Mouse (Mus musculus) liver, embryonic 16.5 days (tissue): Measurements from ENCODE around the gene Ddx54. TPM values are rescaled to one million over a fixed set of nuclear protein-coding genes. Genes with fewer than 3 reads are reported as not detected.

Experiments
- ATAC-seq: fragments of 200-750 bp; cut with Nextera tagmentation; 2 replicates; pipeline ENCODE4 v1.8.0; 2017; ENCODE audit warnings: low read depth, mild to moderate bottlenecking, moderate number of reproducible peaks, moderate library complexity
- H3K27ac ChIP-seq: fragments of 300-500 bp; sonication (generic); 2 replicates; pipeline ENCODE4 v1.5.1; 2014; ENCODE audit warnings: mild to moderate bottlenecking, low read length
- H3K27me3 ChIP-seq: fragments of 300-500 bp; sonication (generic); 2 replicates; pipeline ENCODE4 v1.6.1; 2014; ENCODE audit warnings: low read depth, low read length, mixed read lengths; ENCODE audit not compliant: control insufficient read depth, insufficient read depth
- H3K36me3 ChIP-seq: fragments of 300-500 bp; sonication (generic); 2 replicates; pipeline ENCODE4 v1.6.1; 2014; ENCODE audit warnings: mild to moderate bottlenecking; ENCODE audit not compliant: control insufficient read depth, insufficient read depth
- H3K4me1 ChIP-seq: fragments of 300-500 bp; sonication (generic); 2 replicates; pipeline ENCODE4 v1.6.1; 2014; ENCODE audit warnings: low read depth, low read length, mixed read lengths; ENCODE audit not compliant: control insufficient read depth
- H3K4me2 ChIP-seq: fragments of 300-500 bp; sonication (generic); 2 replicates; pipeline ENCODE4 v1.6.1; 2014; ENCODE audit warnings: low read depth, low read length, mixed read lengths
- H3K4me3 ChIP-seq: fragments of 300-500 bp; sonication (generic); 2 replicates; pipeline ENCODE4 v1.5.1; 2014; ENCODE audit warnings: low read depth, mild to moderate bottlenecking, low read length
- H3K9ac ChIP-seq: fragments of 300-500 bp; sonication (generic); 2 replicates; pipeline ENCODE4 v1.6.1; 2014; ENCODE audit warnings: low read depth, low read length
- H3K9me3 ChIP-seq: fragments of 300-500 bp; sonication (generic); replicated peaks from 2 replicates; pipeline ENCODE4 v1.6.1; 2016; ENCODE audit warnings: low read length; ENCODE audit not compliant: control insufficient read depth
- WGBS: fragments of 180-500 bp; shearing (Covaris S2); extraction: QIAGEN DNeasy Blood & Tissue Kit; methylation state at CpG from one replicate; pipeline ENCODE4 v1.1.7; 2014; ENCODE audit not compliant: insufficient replicate concordance; 5-methylcytosine and 5-hydroxymethylcytosine counted together
- polyA plus RNA-seq: library from polyadenylated mRNA; unstranded; fragments of >200 nt; fragmentation: Nextera tagmentation; extraction: Ambion mirVana; gene quantifications from 2 replicates; pipeline ENCODE4 v1.2.1, GENCODE M21; 2015

Ddx54 gene
- polyA plus RNA-seq, 1 experiment from 2014 or later = 16.1 TPM

DNA sequence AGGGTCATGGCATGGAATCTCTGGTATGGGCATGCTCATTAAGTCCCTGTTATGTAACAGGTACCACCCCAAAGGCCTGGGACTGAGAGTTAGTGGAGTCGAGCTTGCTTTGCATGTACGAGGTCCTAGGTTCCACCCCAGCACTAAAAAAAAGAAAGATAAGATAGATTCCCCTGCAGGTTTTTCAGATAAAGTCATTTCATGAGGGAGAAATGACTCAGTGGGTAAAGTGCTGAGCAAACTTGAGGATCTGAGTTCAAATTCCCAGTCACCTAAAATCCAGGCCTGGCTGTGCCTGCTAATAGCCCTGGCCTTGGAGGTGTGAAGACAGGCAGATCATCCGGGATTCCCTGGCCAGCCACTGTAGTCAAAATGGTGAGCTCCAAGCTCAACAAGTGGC is 59.3 kb downstream of the Ddx54 start:
- WGBS = 48% methylated on average over 3 of the region's 3 CpGs
- no peak overlapping the region for H3K4me2 ChIP-seq

DNA sequence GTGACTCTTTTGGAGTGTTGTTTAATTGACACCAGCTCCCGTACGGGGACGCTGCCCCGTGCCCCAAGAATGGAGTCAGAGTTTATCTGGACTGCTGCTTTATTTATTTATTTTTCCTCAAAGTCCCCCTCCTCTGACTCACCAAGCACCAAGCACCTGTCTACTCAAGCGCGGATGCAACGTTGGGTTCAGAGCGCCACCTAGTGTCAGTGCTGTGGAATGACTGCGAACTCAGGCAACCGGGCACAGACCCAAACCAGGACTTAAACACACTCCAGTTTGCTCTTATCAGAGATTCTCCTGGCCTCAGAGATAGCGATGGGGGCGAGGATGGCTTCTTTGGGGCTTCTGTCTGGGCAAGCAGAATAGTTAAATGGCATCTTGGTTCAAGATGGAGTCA is 61.1 kb downstream of the Ddx54 start:
- H3K27me3 ChIP-seq = no peaks in the 10 kb centered on the region
- H3K9me3 ChIP-seq = no peaks in the 10 kb centered on the region
- no peak for ATAC-seq
- H3K9ac ChIP-seq = no peak overlapping the region
- no peak overlapping the region for H3K4me3 ChIP-seq
- WGBS = 6% methylated on average over 12 of the region's 12 CpGs
- no peak overlapping the region for H3K4me2 ChIP-seq
- no peak overlapping the region for H3K27ac ChIP-seq
- no peaks in the 10 kb centered on the region for H3K36me3 ChIP-seq
- H3K4me1 ChIP-seq = no peaks in the 10 kb centered on the region

More for the DNA sequence above, 59.3 kb downstream of the Ddx54 start:
- Histone ChIP-seq H3K4me3 (no peak overlapping the region), H3K4me1 (no peaks in the 10 kb centered on the region), H3K27ac (no peak overlapping the region), H3K9me3 (no peaks in the 10 kb centered on the region), H3K27me3 (no peaks in the 10 kb centered on the region), H3K36me3 (no peaks in the 10 kb centered on the region), H3K9ac (no peak overlapping the region)
- no peak for ATAC-seq

DNA sequence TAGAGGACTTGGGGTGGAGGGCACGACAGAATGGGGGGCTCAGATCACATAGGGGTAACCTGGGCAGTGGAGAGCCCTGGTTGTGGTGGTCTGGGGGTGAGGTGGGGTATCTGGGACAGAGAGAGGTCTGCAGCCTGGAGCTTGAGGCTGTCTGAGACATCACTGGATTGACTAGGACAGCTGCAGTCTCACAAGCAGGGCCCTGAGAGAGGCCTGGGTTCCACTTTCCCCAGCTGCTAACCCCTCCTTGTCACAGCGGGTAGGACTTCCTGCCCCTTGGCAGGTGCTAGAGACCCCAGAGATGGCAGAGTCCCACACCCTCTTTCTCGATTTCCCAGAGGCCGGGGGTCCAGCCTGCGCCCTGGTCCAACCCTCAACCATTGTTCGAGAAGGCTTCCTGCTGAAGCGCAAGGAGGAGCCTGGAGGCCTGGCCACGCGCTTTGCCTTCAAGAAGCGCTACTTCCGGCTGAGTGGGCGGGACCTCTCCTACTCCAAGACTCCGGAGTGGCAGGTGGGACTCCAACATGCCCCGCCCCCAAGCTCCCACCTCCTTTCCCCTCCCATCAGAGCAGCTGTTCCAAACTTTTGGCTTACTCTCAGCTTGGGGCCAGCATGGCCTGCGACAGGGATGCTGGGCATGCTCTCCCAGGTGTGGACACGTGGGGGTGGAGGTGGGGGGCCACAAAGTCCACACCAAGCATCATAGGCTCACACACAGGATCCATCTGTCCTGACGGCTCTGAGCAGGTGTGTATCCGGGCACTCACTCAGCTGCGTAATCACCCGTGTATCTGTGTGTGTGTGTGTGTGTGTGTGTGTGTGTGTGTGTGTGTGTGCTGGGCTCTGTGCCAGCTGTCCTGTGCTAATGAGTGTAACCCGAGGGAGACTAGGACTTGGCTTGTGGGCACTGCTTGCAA is 61.9 kb downstream of the Ddx54 start:
- no peak overlapping the region for H3K27ac ChIP-seq
- 0 out of 2 replicates have a peak, but pooled peaks have one; percentile 11 for ATAC-seq
- WGBS = 29% methylated on average over 21 of the region's 21 CpGs
- no peak overlapping the region for H3K9ac ChIP-seq
- H3K9me3 ChIP-seq = no peaks in the 10 kb centered on the region
- H3K4me1 ChIP-seq = no peaks in the 10 kb centered on the region
- H3K4me2 ChIP-seq = no peak overlapping the region
- no peaks in the 10 kb centered on the region for H3K36me3 ChIP-seq
- H3K4me3 ChIP-seq = no peak overlapping the region
- no peaks in the 10 kb centered on the region; the same call in 1 of the 2 replicates for H3K27me3 ChIP-seq

DNA sequence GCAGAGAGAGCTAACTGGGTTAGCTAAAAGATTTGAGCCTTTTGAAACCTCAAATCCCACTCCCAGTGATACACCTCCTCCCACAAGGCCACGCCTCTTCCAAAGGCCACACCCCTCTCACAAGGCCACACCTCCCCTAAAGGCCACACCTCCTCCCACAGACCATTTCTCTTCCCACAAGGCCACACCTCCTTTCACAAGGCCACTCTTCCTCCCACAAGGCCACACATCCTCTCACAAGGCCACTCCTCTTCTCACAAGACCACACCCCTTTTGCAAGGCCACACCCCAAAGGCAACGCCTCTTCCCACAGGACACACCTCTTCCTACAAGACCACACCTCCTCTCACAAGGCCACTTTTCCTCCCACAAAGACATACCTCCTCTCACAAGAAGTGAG is 65.0 kb downstream of the Ddx54 start:
- Histone ChIP-seq H3K4me2 (no peak overlapping the region), H3K4me1 (no peaks in the 10 kb centered on the region), H3K36me3 (no peaks in the 10 kb centered on the region), H3K27me3 (peaks cover 16% of the 10 kb centered on the region), H3K9me3 (no peaks in the 10 kb centered on the region), H3K9ac (no peak overlapping the region), H3K27ac (no peak overlapping the region), H3K4me3 (no peak overlapping the region)
- 12% methylated on average over 2 of the region's 2 CpGs for WGBS
- no peak for ATAC-seq

Other genes starting within 250 kb of the Ddx54 start
- gene Lhx5, start 181.0 kb upstream of the Ddx54 start, polyA plus RNA-seq = not detected in 2 replicates
- 6.5 and 8.2 TPM in 2 replicates for gene Sdsl, start 139.9 kb upstream of the Ddx54 start, polyA plus RNA-seq
- 3.2 and 4.3 TPM in 2 replicates for gene Sds, start 136.2 kb upstream of the Ddx54 start, polyA plus RNA-seq
- 16.7 and 19.0 TPM in 2 replicates for gene Plbd2, start 109.1 kb upstream of the Ddx54 start, polyA plus RNA-seq
- 9.2 TPM in 2 replicates for gene Slc8b1, start 101.6 kb upstream of the Ddx54 start, polyA plus RNA-seq
- 21.5 and 24.2 TPM in 2 replicates for gene Tpcn1, start 24.1 kb upstream of the Ddx54 start, polyA plus RNA-seq
- gene Iqcd, start 23.7 kb upstream of the Ddx54 start, polyA plus RNA-seq = 1.2 TPM in 2 replicates
- gene Rita1, start 150 bp upstream of the Ddx54 start, polyA plus RNA-seq = 3.6 and 3.7 TPM in 2 replicates
- not detected in 2 replicates for gene Cfap73, start 21.5 kb downstream of the Ddx54 start, polyA plus RNA-seq
- gene Rasal1, start 36.1 kb downstream of the Ddx54 start, polyA plus RNA-seq = 0.11 and 0.15 TPM in 2 replicates
- gene Dtx1, start 99.2 kb downstream of the Ddx54 start, polyA plus RNA-seq = 0.07 TPM in 1 of 2 replicates, not detected in the other
- gene Oas2, start 137.1 kb downstream of the Ddx54 start, polyA plus RNA-seq = 0.56 and 0.66 TPM in 2 replicates
- 0.30 and 0.68 TPM in 2 replicates for gene Oas3, start 164.9 kb downstream of the Ddx54 start, polyA plus RNA-seq
- 0.12 and 0.15 TPM in 2 replicates for gene Oas1e, start 182.8 kb downstream of the Ddx54 start, polyA plus RNA-seq
- gene Oas1c, start 199.8 kb downstream of the Ddx54 start, polyA plus RNA-seq = 0.12 and 0.20 TPM in 2 replicates
- not detected in 2 replicates for gene Oas1f, start 234.6 kb downstream of the Ddx54 start, polyA plus RNA-seq
- gene Oas1h, start 248.7 kb downstream of the Ddx54 start, polyA plus RNA-seq = not detected in 2 replicates